Comparison of ENCODE assay signal across 17 mouse cellular contexts in the genomic region with DNA sequence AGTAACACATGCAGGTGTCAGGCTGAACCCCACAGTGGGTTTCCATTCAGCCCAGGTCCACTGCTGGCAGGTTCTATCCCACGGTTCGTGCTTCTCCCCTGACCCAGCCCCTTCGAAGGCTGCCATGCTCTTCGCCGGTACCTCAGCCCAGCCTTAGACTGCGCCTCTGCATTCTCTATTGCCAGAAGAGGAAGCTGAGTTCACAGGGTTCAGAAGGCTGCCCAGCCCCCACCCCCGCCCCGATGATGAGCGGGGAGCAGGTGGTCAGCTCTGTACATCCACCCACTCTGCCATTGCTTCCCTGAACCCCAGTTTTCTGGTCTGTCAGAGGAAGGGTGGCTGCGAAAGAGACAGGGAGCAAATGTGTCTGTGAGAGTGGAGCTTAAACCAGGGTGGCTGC. TPM values are rescaled to one million over a fixed set of nuclear protein-coding genes. Genes with fewer than 3 reads are reported as not detected.
DNase-seq lines count a peak whose midpoint lies in the region; ATAC-seq lines count a peak whose summit lies in the region.
"Had no signal": no experiment of that assay in that cellular context is flagged by ENCODE, and none has a peak within 500 bp of the region (broad histone marks: within the 10 kb centered on the region; RNA-seq: fewer than 3 reads in every experiment).

No protein-coding gene starts in this region.

- H3K27me3 ChIP-seq in midbrain, embryonic 11.5 days (ENCODE audit: control insufficient read depth, insufficient read depth, low read length): no peaks in the 10 kb centered on the region
- H3K27me3 ChIP-seq in midbrain, embryonic 14.5 days (ENCODE audit: control insufficient read depth, insufficient read depth, low read length): no peaks in the 10 kb centered on the region
- H3K27me3 ChIP-seq in hindbrain, embryonic 12.5 days: no peaks in the 10 kb centered on the region
- H3K27me3 ChIP-seq in midbrain, embryonic 15.5 days (replicated peaks): no peaks in the 10 kb centered on the region
- H3K27me3 ChIP-seq: liver, embryonic 13.5 days had no signal

- ATAC-seq in midbrain, embryonic 11.5 days (ENCODE audit: low FRiP score): peak; percentile 26; the same call in 1 of the 2 replicates
- no peak for ATAC-seq in midbrain, embryonic 14.5 days (ENCODE audit: low FRiP score, low TSS enrichment)
- ATAC-seq in hindbrain, embryonic 12.5 days (ENCODE audit: low FRiP score): peak; percentile 34; the same call in 1 of the 2 replicates
- peak; percentile 18; the same call in 1 of the 2 replicates for ATAC-seq in midbrain, embryonic 15.5 days (replicated peaks)

- H3K4me1 ChIP-seq in midbrain, embryonic 11.5 days (ENCODE audit: control insufficient read depth, insufficient read depth, low read length): peaks cover 20% of the 10 kb centered on the region
- H3K4me1 ChIP-seq in midbrain, embryonic 14.5 days (ENCODE audit: control insufficient read depth, insufficient read depth, low read length): peaks cover 22% of the 10 kb centered on the region; the same call in 1 of the 2 replicates
- H3K4me1 ChIP-seq in hindbrain, embryonic 12.5 days: peaks cover 26% of the 10 kb centered on the region
- peaks cover 24% of the 10 kb centered on the region for H3K4me1 ChIP-seq in midbrain, embryonic 15.5 days
- H3K4me1 ChIP-seq: liver, embryonic 13.5 days had no signal

- H3K4me2 ChIP-seq in midbrain, embryonic 11.5 days: peak overlapping the region; percentile 5; the same call in 1 of the 2 replicates
- no peak overlapping the region for H3K4me2 ChIP-seq in midbrain, embryonic 14.5 days (ENCODE audit: low read length)
- peak overlapping the region; percentile 26; the same call in 1 of the 2 replicates for H3K4me2 ChIP-seq in hindbrain, embryonic 12.5 days (replicated peaks)
- H3K4me2 ChIP-seq in midbrain, embryonic 15.5 days: no peak overlapping the region
- H3K4me2 ChIP-seq: liver, embryonic 13.5 days had no signal

- WGBS in midbrain, embryonic 11.5 days: 23% methylated on average over 10 of the region's 10 CpGs
- 22% methylated on average over 10 of the region's 10 CpGs for WGBS in midbrain, embryonic 14.5 days
- 18% methylated on average over 10 of the region's 10 CpGs for WGBS in hindbrain, embryonic 12.5 days
- WGBS in midbrain, embryonic 15.5 days: 23% methylated on average over 10 of the region's 10 CpGs

- DNase-seq in midbrain, embryonic 11.5 days (ENCODE audit: low spot score, missing footprints): peak; percentile 88
- no peak for DNase-seq in midbrain, embryonic 14.5 days
- no peak for DNase-seq in adrenal gland, postnatal 4 days (ENCODE audit: low spot score in 2 of 2)
- DNase-seq in yolk sac, embryonic 10.5 days (ENCODE audit: low spot score): no peak
- DNase-seq in kidney, adult 18-20 months: no peak
- DNase-seq: adrenal gland, adult 8-10 months; B cell, adult 2 months; cerebellum, adult 11-12 months; cerebellum, postnatal 25 days; gastrocnemius, postnatal 36 days; heart, postnatal 10 days; kidney, postnatal 10 days; liver, embryonic 13.5 days; right cerebral cortex, postnatal 14 days had no signal

- H3K4me3 ChIP-seq in midbrain, embryonic 11.5 days (ENCODE audit: low read depth, low read length): no peak overlapping the region
- no peak overlapping the region for H3K4me3 ChIP-seq in midbrain, embryonic 14.5 days (replicated peaks; ENCODE audit: low read depth, low read length)
- no peak overlapping the region for H3K4me3 ChIP-seq in hindbrain, embryonic 12.5 days
- H3K4me3 ChIP-seq in midbrain, embryonic 15.5 days: no peak overlapping the region
- H3K4me3 ChIP-seq: heart, embryonic 10.5 days; liver, embryonic 13.5 days had no signal

- no peak overlapping the region for H3K27ac ChIP-seq in midbrain, embryonic 11.5 days (ENCODE audit: low read depth, low read length)
- H3K27ac ChIP-seq in midbrain, embryonic 14.5 days (replicated peaks; ENCODE audit: low read depth, low read length): no peak overlapping the region
- H3K27ac ChIP-seq in hindbrain, embryonic 12.5 days: no peak overlapping the region
- no peak overlapping the region for H3K27ac ChIP-seq in midbrain, embryonic 15.5 days
- H3K27ac ChIP-seq: heart, embryonic 10.5 days; liver, embryonic 13.5 days had no signal

- H3K9me3 ChIP-seq in midbrain, embryonic 11.5 days (ENCODE audit: control insufficient read depth, low read length): no peaks in the 10 kb centered on the region
- no peaks in the 10 kb centered on the region for H3K9me3 ChIP-seq in midbrain, embryonic 14.5 days (ENCODE audit: control insufficient read depth, low read length)
- no peaks in the 10 kb centered on the region for H3K9me3 ChIP-seq in hindbrain, embryonic 12.5 days (replicated peaks)
- no peaks in the 10 kb centered on the region for H3K9me3 ChIP-seq in midbrain, embryonic 15.5 days
- H3K9me3 ChIP-seq: heart, embryonic 10.5 days; liver, embryonic 13.5 days had no signal

- 0 out of 2 replicates have a peak overlapping the region, but pooled peaks have one; percentile 17 for H3K9ac ChIP-seq in midbrain, embryonic 11.5 days (ENCODE audit: low read length)
- H3K9ac ChIP-seq in midbrain, embryonic 14.5 days (replicated peaks; ENCODE audit: low read length): no peak overlapping the region
- H3K9ac ChIP-seq in hindbrain, embryonic 12.5 days: peak overlapping the region; percentile 45; the same call in 1 of the 2 replicates
- H3K9ac ChIP-seq in midbrain, embryonic 15.5 days: no peak overlapping the region; the same call in 1 of the 2 replicates
- H3K9ac ChIP-seq: liver, embryonic 13.5 days had no signal

- no peaks in the 10 kb centered on the region for H3K36me3 ChIP-seq in midbrain, embryonic 11.5 days (ENCODE audit: control insufficient read depth, insufficient read depth, low read length)
- H3K36me3 ChIP-seq in midbrain, embryonic 14.5 days (ENCODE audit: control insufficient read depth, insufficient read depth, low read length): no peaks in the 10 kb centered on the region
- H3K36me3 ChIP-seq in hindbrain, embryonic 12.5 days: no peaks in the 10 kb centered on the region
- H3K36me3 ChIP-seq in midbrain, embryonic 15.5 days (replicated peaks): no peaks in the 10 kb centered on the region
- H3K36me3 ChIP-seq: heart, embryonic 10.5 days; liver, embryonic 13.5 days had no signal

RNA-seq across cellular contexts. Expression of a gene that starts 8.3 kb away (rescaled TPM):
- 0.23 and 0.25 TPM in 2 replicates for polyA plus RNA-seq in midbrain, embryonic 11.5 days (2014; fragmentation: Nextera tagmentation; extraction: Ambion mirVana)
- 0.45 and 0.51 TPM in 2 replicates for polyA plus RNA-seq in midbrain, embryonic 14.5 days (2014; fragmentation: Nextera tagmentation; extraction: Ambion mirVana)
- polyA plus RNA-seq in hindbrain, embryonic 12.5 days (2016; fragmentation: Nextera tagmentation; extraction: Ambion mirVana): 0.40 and 0.43 TPM in 2 replicates
- polyA plus RNA-seq in midbrain, embryonic 15.5 days (2015; fragmentation: Nextera tagmentation; extraction: Ambion mirVana): 0.38 and 0.61 TPM in 2 replicates
- under 1 TPM; 0.39 to 0.73 TPM for total RNA-seq in adrenal gland, postnatal 4 days (2021)
- total RNA-seq: gastrocnemius, postnatal 36 days had no signal

Comparison
In these comparisons a context has a peak if more than half of its experiments do, and no peak if none do; other contexts are left out.
1. H3K4me2 ChIP-seq: peak in midbrain, embryonic 11.5 days (single experiment) and hindbrain, embryonic 12.5 days (single experiment); none in midbrain, embryonic 14.5 days (single experiment) and midbrain, embryonic 15.5 days (single experiment).
2. H3K9ac ChIP-seq: peak in midbrain, embryonic 11.5 days (single experiment) and hindbrain, embryonic 12.5 days (single experiment); none in midbrain, embryonic 14.5 days (single experiment) and midbrain, embryonic 15.5 days (single experiment).